In the genomic region with DNA sequence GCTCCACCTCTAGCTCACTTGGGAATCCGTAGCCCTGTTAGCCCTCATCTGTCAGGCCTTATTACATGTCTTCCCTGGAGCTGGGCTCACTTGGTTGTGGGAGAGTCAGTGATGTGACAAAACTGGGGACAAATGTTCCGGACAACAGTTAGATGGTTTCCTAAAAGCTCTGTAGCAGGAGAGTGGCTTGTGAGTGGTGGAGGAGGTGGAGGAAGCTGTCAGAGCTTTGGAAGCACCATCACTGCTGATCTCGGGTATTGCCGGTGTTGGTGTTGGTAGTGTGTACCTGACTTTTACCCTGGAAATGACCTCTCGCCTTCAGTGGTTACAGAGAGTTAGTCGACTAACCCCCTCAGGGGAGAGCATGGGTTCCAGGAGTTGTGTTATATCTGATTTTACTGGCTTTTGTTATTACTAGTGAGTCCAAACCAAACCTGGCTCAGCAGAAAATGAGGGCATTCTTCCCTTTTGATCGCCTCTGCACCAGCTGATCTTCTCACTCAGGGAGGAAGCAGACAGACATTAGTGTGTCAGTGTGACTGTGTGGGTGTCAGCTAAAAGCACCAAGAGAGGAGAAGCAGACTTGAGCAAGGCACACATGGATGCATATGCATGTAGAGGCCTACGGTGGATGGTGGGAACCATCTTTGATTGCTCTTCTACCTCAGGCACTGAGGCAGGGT, we compare ENCODE assay signal across 15 mouse cellular contexts.
DNase-seq lines count a peak whose midpoint lies in the region; ATAC-seq lines count a peak whose summit lies in the region.
"Had no signal": no experiment of that assay in that cellular context is flagged by ENCODE, and none has a peak within 500 bp of the region (broad histone marks: within the 10 kb centered on the region; RNA-seq: fewer than 3 reads in every experiment).

No protein-coding gene starts in this region.

- ATAC-seq in erythroid progenitor cell, adult 5-6 weeks (replicated peaks; ENCODE audit: low FRiP score, poor library complexity, severe bottlenecking): no peak
- ATAC-seq: liver, embryonic 12.5 days had no signal

- DNase-seq in layer of hippocampus, adult 18-20 months (ENCODE audit: low spot score in 2 of 2): peak; percentile 32 to 70
- no peak for DNase-seq in layer of hippocampus, postnatal 10 days (ENCODE audit: low spot score in 2 of 2)
- peak; percentile 28 for DNase-seq in right cerebral cortex, postnatal 25 days
- no peak for DNase-seq in right cerebral cortex, postnatal 4 days
- DNase-seq in layer of hippocampus, adult 9-10 months (ENCODE audit: low spot score): peak; percentile 50
- DNase-seq in telencephalon, adult 2 months (ENCODE audit: low read depth, low spot score): peak; percentile 87
- DNase-seq in kidney, postnatal 14 days: no peak
- DNase-seq: cerebellum, postnatal 10 days; gastrocnemius, postnatal 36 days; kidney, adult 2 months; kidney, postnatal 36 days; lung, embryonic 14.5 days; lung, postnatal 4 days had no signal

Comparison
In these comparisons a context has a peak if more than half of its experiments do, and no peak if none do; other contexts are left out.
1. DNase-seq: peak in layer of hippocampus, adult 18-20 months (2 of 2), right cerebral cortex, postnatal 25 days (single experiment), layer of hippocampus, adult 9-10 months (single experiment) and telencephalon, adult 2 months (single experiment); none in layer of hippocampus, postnatal 10 days (0 of 2), right cerebral cortex, postnatal 4 days (single experiment) and kidney, postnatal 14 days (single experiment).